Mouse (Mus musculus) neural tube, embryonic 13.5 days (tissue): Measurements from ENCODE around the gene Eps15. TPM values are rescaled to one million over a fixed set of nuclear protein-coding genes. Genes with fewer than 3 reads are reported as not detected.
"Not testable (repeated sequence)": the region's sequence is repeated elsewhere in the genome, so short reads cannot be mapped to it uniquely, and the experiment has no call there.

Source experiments
- ATAC-seq: fragments of 200-750 bp; cut with Nextera tagmentation; 2 replicates; pipeline ENCODE4 v1.8.0; 2017; ENCODE audit warnings: low read depth, mild to moderate bottlenecking, moderate TSS enrichment, moderate library complexity
- H3K27ac ChIP-seq: fragments of 300-500 bp; sonication (generic); replicated peaks from 2 replicates; pipeline ENCODE4 v1.5.1; 2015; ENCODE audit warnings: moderate library complexity, mild to moderate bottlenecking, inconsistent platforms
- H3K27me3 ChIP-seq: fragments of 300-500 bp; sonication (generic); 2 replicates; pipeline ENCODE4 v1.6.1; 2015; ENCODE audit warnings: mild to moderate bottlenecking, inconsistent platforms
- H3K36me3 ChIP-seq: fragments of 300-500 bp; sonication (generic); 2 replicates; pipeline ENCODE4 v1.6.1; 2015; ENCODE audit warnings: mild to moderate bottlenecking, inconsistent platforms
- H3K4me1 ChIP-seq: fragments of 300-500 bp; sonication (generic); replicated peaks from 2 replicates; pipeline ENCODE4 v1.6.1; 2015; ENCODE audit warnings: inconsistent platforms
- H3K4me2 ChIP-seq: fragments of 300-500 bp; sonication (generic); 2 replicates; pipeline ENCODE4 v1.6.1; 2015; ENCODE audit warnings: inconsistent platforms, mild to moderate bottlenecking, moderate library complexity
- H3K4me3 ChIP-seq: fragments of 300-500 bp; sonication (generic); 2 replicates; pipeline ENCODE4 v1.5.1; 2015; ENCODE audit warnings: mild to moderate bottlenecking, inconsistent platforms
- H3K9ac ChIP-seq: fragments of 300-500 bp; sonication (generic); 2 replicates; pipeline ENCODE4 v1.6.1; 2015; ENCODE audit warnings: moderate library complexity, mild to moderate bottlenecking, inconsistent platforms
- H3K9me3 ChIP-seq: fragments of 300-500 bp; sonication (generic); 2 replicates; pipeline ENCODE4 v1.6.1; 2016; ENCODE audit warnings: inconsistent platforms
- WGBS: fragments of 180-500 bp; shearing (Covaris S2); methylation state at CpG from one replicate; pipeline ENCODE4 v1.1.7; 2015; 5-methylcytosine and 5-hydroxymethylcytosine counted together
- polyA plus RNA-seq: library from polyadenylated mRNA; unstranded; fragments of >200 nt; fragmentation: Nextera tagmentation; extraction: Ambion mirVana; gene quantifications from 2 replicates; pipeline ENCODE4 v1.2.1, GENCODE M21; 2015

Gene Eps15
- polyA plus RNA-seq, 1 experiment from 2014 or later, result 74.4 TPM

GRCm38 (mm10) chr4:109343909-109344308 is 63.8 kb downstream of the Eps15 start:
- Histone ChIP-seq H3K4me1 (peaks cover 21% of the 10 kb centered on the region), H3K9ac (peak overlapping the region; percentile 71), H3K9me3 (no peaks in the 10 kb centered on the region), H3K4me2 (peak overlapping the region; percentile 56), H3K36me3 (no peaks in the 10 kb centered on the region), H3K27ac (peak overlapping the region; percentile 68; the same call in 1 of the 2 replicates), H3K4me3 (peak overlapping the region; percentile 46), H3K27me3 (no peaks in the 10 kb centered on the region)
- WGBS, result 49% methylated on average over 5 of the region's 5 CpGs
- peak; percentile 59 for ATAC-seq

- ATAC-seq, result no peak
- H3K27ac ChIP-seq, result no peak overlapping the region
- no peak overlapping the region for H3K4me2 ChIP-seq
- peaks cover 75% of the 10 kb centered on the region for H3K36me3 ChIP-seq
- no peaks in the 10 kb centered on the region for H3K4me1 ChIP-seq
- no peaks in the 10 kb centered on the region for H3K9me3 ChIP-seq
- 93% methylated on average over 1 of the region's 1 CpGs for WGBS
- no peaks in the 10 kb centered on the region for H3K27me3 ChIP-seq
- H3K4me3 ChIP-seq, result no peak overlapping the region
- no peak overlapping the region for H3K9ac ChIP-seq
Measured at GRCm38 (mm10) chr4:109378107-109378506, 98.0 kb downstream of the Eps15 start.

- Histone ChIP-seq H3K4me1 (no peaks in the 10 kb centered on the region), H3K9me3 (no peaks in the 10 kb centered on the region), H3K4me2 (no peak overlapping the region), H3K4me3 (no peak overlapping the region), H3K27me3 (no peaks in the 10 kb centered on the region), H3K36me3 (peaks cover 49% of the 10 kb centered on the region), H3K9ac (no peak overlapping the region), H3K27ac (no peak overlapping the region)
- WGBS, result 71% methylated on average over 2 of the region's 2 CpGs
- no peak for ATAC-seq
Measured at GRCm38 (mm10) chr4:109382457-109382856, 102.4 kb downstream of the Eps15 start.

DNA sequence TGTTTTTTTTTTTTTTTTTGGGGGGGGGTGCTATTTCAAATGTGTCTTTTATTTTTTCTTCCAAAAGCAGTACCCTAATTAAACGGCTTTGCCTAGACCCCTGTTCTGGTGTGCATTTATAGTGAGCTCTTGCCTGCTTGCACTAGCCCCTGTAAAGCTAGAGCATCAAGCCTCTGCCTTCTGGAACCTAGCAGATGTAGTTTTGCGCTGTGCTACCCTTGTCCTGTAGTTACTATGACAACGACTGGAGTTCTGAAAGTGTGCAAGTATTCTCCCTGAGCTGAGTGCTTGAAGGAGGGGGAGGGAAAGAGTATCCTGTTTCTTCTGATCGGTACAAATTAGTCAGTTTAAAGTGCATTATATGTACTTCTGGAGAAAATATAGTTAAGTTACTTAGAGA is 105.5 kb downstream of the Eps15 start:
- H3K4me1 ChIP-seq, result no peaks in the 10 kb centered on the region
- H3K4me2 ChIP-seq, result no peak overlapping the region
- 32% methylated on average over 4 of the region's 4 CpGs for WGBS
- H3K9me3 ChIP-seq, result no peaks in the 10 kb centered on the region
- H3K9ac ChIP-seq, result no peak overlapping the region
- peaks cover 40% of the 10 kb centered on the region for H3K36me3 ChIP-seq
- H3K4me3 ChIP-seq, result no peak overlapping the region
- H3K27ac ChIP-seq, result no peak overlapping the region
- ATAC-seq, result peak; percentile 67; the same call in 1 of the 2 replicates
- no peaks in the 10 kb centered on the region for H3K27me3 ChIP-seq

GRCm38 (mm10) chr4:109393229-109393779 is 113.2 kb downstream of the Eps15 start:
- no peak overlapping the region for H3K9ac ChIP-seq
- WGBS, result 83% methylated on average over 6 of the region's 6 CpGs
- no peak for ATAC-seq
- H3K27ac ChIP-seq, result no peak overlapping the region
- peaks cover 6% of the 10 kb centered on the region; the same call in 1 of the 2 replicates for H3K4me1 ChIP-seq
- no peak overlapping the region for H3K4me2 ChIP-seq
- no peaks in the 10 kb centered on the region for H3K9me3 ChIP-seq
- peaks cover 14% of the 10 kb centered on the region; the same call in 1 of the 2 replicates for H3K36me3 ChIP-seq
- H3K27me3 ChIP-seq, result no peaks in the 10 kb centered on the region
- no peak overlapping the region for H3K4me3 ChIP-seq

GRCm38 (mm10) chr4:109393902-109394301 is 113.8 kb downstream of the Eps15 start:
- Histone ChIP-seq H3K36me3 (0 out of 2 replicates have a peak, but pooled peaks cover 8% of the 10 kb centered on the region), H3K27ac (no peak overlapping the region), H3K4me2 (peak overlapping the region; percentile 35), H3K27me3 (no peaks in the 10 kb centered on the region), H3K4me3 (no peak overlapping the region), H3K4me1 (peaks cover 6% of the 10 kb centered on the region; the same call in 1 of the 2 replicates), H3K9me3 (no peaks in the 10 kb centered on the region), H3K9ac (0 out of 2 replicates have a peak overlapping the region, but pooled peaks have one; percentile 43)
- WGBS, result 15% methylated on average over 13 of the region's 13 CpGs
- no peak for ATAC-seq

- H3K4me1 ChIP-seq, result peaks cover 6% of the 10 kb centered on the region; the same call in 1 of the 2 replicates
- no peak overlapping the region for H3K27ac ChIP-seq
- H3K9ac ChIP-seq, result 0 out of 2 replicates have a peak overlapping the region, but pooled peaks have one; percentile 43
- no peak overlapping the region for H3K4me3 ChIP-seq
- peak overlapping the region; percentile 35 for H3K4me2 ChIP-seq
- peak; percentile 54; the same call in 1 of the 2 replicates for ATAC-seq
- H3K9me3 ChIP-seq, result no peaks in the 10 kb centered on the region
- 30% methylated on average over 13 of the region's 13 CpGs for WGBS
- H3K36me3 ChIP-seq, result 0 out of 2 replicates have a peak, but pooled peaks cover 3% of the 10 kb centered on the region
- H3K27me3 ChIP-seq, result no peaks in the 10 kb centered on the region
Measured at GRCm38 (mm10) chr4:109394314-109395074, 114.4 kb downstream of the Eps15 start.

GRCm38 (mm10) chr4:109400366-109400980 is 120.4 kb downstream of the Eps15 start:
- Histone ChIP-seq H3K9ac (no peak overlapping the region), H3K4me3 (no peak overlapping the region), H3K4me1 (peaks cover 3% of the 10 kb centered on the region; the same call in 1 of the 2 replicates), H3K36me3 (no peaks in the 10 kb centered on the region), H3K27ac (no peak overlapping the region), H3K27me3 (no peaks in the 10 kb centered on the region; the same call in 1 of the 2 replicates), H3K9me3 (no peaks in the 10 kb centered on the region), H3K4me2 (no peak overlapping the region)
- WGBS, result 79% methylated on average over 10 of the region's 10 CpGs
- no peak for ATAC-seq

- 78% methylated on average over 5 of the region's 5 CpGs for WGBS
- H3K27ac ChIP-seq, result no peak overlapping the region
- H3K4me3 ChIP-seq, result no peak overlapping the region
- H3K4me2 ChIP-seq, result no peak overlapping the region
- peaks cover 10% of the 10 kb centered on the region for H3K4me1 ChIP-seq
- H3K27me3 ChIP-seq, result no peaks in the 10 kb centered on the region; the same call in 1 of the 2 replicates
- ATAC-seq, result no peak
- no peaks in the 10 kb centered on the region for H3K36me3 ChIP-seq
- no peak overlapping the region for H3K9ac ChIP-seq
- H3K9me3 ChIP-seq, result no peaks in the 10 kb centered on the region
Measured at GRCm38 (mm10) chr4:109401176-109401689, 121.2 kb downstream of the Eps15 start.

GRCm38 (mm10) chr4:109404908-109405307 is 124.8 kb downstream of the Eps15 start:
- not testable (repeated sequence) for H3K27ac ChIP-seq, H3K9me3 ChIP-seq, H3K36me3 ChIP-seq, ATAC-seq, H3K4me2 ChIP-seq, H3K4me3 ChIP-seq, H3K27me3 ChIP-seq, H3K9ac ChIP-seq
- WGBS, result 95% methylated on average over 3 of the region's 3 CpGs
- peaks cover 15% of the 10 kb centered on the region for H3K4me1 ChIP-seq

DNA sequence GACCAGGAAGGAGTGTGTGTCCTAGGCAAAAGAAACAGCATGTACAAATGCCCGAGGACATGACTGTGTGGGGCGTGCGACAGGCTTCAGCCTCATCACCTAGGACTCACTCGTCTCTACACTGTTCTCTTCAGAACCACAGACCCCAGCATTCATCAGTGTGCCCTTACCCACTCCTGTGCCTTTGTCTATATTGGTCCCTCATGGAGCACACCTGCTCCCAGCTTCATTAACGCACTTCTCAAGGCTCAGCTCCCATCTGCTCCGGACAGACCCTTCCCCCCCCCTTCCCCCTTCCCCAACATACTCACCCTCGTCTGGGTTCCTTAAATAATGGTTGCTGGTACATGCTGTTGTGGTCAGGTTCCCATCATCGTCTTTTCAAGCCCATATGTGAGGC is 125.3 kb downstream of the Eps15 start:
- WGBS, result 44% methylated on average over 8 of the region's 8 CpGs
- no peak for ATAC-seq
- no peaks in the 10 kb centered on the region for H3K36me3 ChIP-seq
- H3K9me3 ChIP-seq, result no peaks in the 10 kb centered on the region
- H3K27me3 ChIP-seq, result peaks cover 7% of the 10 kb centered on the region
- H3K4me1 ChIP-seq, result peaks cover 15% of the 10 kb centered on the region
- no peak overlapping the region for H3K4me3 ChIP-seq
- peak overlapping the region; percentile 75; the same call in 1 of the 2 replicates for H3K4me2 ChIP-seq
- H3K27ac ChIP-seq, result peak overlapping the region; percentile 46; the same call in 1 of the 2 replicates
- H3K9ac ChIP-seq, result no peak overlapping the region

DNA sequence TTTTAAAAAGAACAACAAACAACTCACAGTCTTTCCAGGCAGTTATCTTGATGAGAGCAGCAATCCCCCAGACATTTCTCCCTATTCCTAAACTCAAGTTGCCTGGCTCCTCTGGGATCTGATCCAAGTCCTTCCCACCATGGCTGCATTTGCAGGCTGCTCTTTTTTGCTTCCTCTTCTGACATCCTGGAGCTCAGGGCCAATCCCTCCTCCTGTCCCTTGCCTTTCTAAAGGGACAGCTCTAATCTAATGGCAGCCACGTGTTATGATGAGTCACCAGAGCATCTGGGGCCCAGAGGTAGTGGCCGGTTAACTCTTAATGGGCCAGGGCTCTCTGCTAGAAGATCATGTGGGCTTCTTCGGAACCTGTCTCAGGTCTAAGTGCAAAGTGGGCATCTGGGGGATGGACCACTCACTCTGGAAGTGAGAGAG is 126.0 kb downstream of the Eps15 start:
- peaks cover 15% of the 10 kb centered on the region for H3K4me1 ChIP-seq
- H3K9ac ChIP-seq, result no peak overlapping the region
- peak overlapping the region; percentile 46; the same call in 1 of the 2 replicates for H3K27ac ChIP-seq
- ATAC-seq, result peak; percentile 44
- H3K4me3 ChIP-seq, result peak overlapping the region; percentile 51
- H3K27me3 ChIP-seq, result peaks cover 7% of the 10 kb centered on the region
- WGBS, result 2% methylated on average over 3 of the region's 3 CpGs
- peak overlapping the region; percentile 75 for H3K4me2 ChIP-seq
- H3K36me3 ChIP-seq, result no peaks in the 10 kb centered on the region
- H3K9me3 ChIP-seq, result no peaks in the 10 kb centered on the region
